Mouse (Mus musculus) cerebellum, adult 2 months (tissue): ENCODE measurements around the gene Rsrp1. TPM values are rescaled to one million over a fixed set of nuclear protein-coding genes. Genes with fewer than 3 reads are reported as not detected.
A peak's percentile ranks its signal among the peaks of the same experiment; 100 is the strongest.

Experiments used
- DNase-seq, 2 experiments: peaks; one replicate each; pipeline ENCODE4 v3.0.0; 2021
- H3K27ac ChIP-seq: fragments of 200-500 bp; 2 replicates; pipeline ENCODE4 v1.5.1; 2012; ENCODE audit warnings: low read length, control low read depth, inconsistent platforms; ENCODE audit not compliant: insufficient read depth
- H3K27me3 ChIP-seq: fragments of 200-500 bp; 2 replicates; pipeline ENCODE4 v1.6.1; 2012; ENCODE audit warnings: inconsistent platforms, mild to moderate bottlenecking, low read length, moderate library complexity; ENCODE audit not compliant: control insufficient read depth, insufficient read depth
- H3K4me1 ChIP-seq: fragments of 200-500 bp; 2 replicates; pipeline ENCODE4 v1.6.1; 2011; ENCODE audit warnings: low read length; ENCODE audit not compliant: control insufficient read depth, insufficient read depth
- H3K4me3 ChIP-seq: fragments of 200-500 bp; replicated peaks from 2 replicates; pipeline ENCODE3; 2011; ENCODE audit warnings: mild to moderate bottlenecking, low read depth, low read length, control low read depth; ENCODE audit not compliant: insufficient read depth
- CTCF ChIP-seq: fragments of 200-500 bp; IDR thresholded peaks from 2 replicates; pipeline ENCODE4 v1.5.1; 2011; ENCODE audit warnings: low read depth, mild to moderate bottlenecking, control low read depth, low read length, moderate library complexity, borderline replicate concordance; ENCODE audit not compliant: insufficient read depth
- POLR2A ChIP-seq: fragments of 200-500 bp; IDR thresholded peaks from 2 replicates; pipeline ENCODE4 v1.6.1; 2011; ENCODE audit warnings: low read length, control low read depth, borderline replicate concordance; ENCODE audit not compliant: insufficient read depth
- WGBS: fragments of 180-500 bp; shearing (Covaris S2); methylation state at CpG from one replicate; pipeline ENCODE4 v1.1.7; 2018; 5-methylcytosine and 5-hydroxymethylcytosine counted together
- polyA plus RNA-seq: library from polyadenylated mRNA; depleted of rRNA; stranded (reverse); fragments of >200 nt; gene quantifications from 2 replicates; pipeline ENCODE4 v1.2.3, GENCODE M21; 2012

The Rsrp1 gene
- polyA plus RNA-seq, 1 experiment = 478 TPM

DNA sequence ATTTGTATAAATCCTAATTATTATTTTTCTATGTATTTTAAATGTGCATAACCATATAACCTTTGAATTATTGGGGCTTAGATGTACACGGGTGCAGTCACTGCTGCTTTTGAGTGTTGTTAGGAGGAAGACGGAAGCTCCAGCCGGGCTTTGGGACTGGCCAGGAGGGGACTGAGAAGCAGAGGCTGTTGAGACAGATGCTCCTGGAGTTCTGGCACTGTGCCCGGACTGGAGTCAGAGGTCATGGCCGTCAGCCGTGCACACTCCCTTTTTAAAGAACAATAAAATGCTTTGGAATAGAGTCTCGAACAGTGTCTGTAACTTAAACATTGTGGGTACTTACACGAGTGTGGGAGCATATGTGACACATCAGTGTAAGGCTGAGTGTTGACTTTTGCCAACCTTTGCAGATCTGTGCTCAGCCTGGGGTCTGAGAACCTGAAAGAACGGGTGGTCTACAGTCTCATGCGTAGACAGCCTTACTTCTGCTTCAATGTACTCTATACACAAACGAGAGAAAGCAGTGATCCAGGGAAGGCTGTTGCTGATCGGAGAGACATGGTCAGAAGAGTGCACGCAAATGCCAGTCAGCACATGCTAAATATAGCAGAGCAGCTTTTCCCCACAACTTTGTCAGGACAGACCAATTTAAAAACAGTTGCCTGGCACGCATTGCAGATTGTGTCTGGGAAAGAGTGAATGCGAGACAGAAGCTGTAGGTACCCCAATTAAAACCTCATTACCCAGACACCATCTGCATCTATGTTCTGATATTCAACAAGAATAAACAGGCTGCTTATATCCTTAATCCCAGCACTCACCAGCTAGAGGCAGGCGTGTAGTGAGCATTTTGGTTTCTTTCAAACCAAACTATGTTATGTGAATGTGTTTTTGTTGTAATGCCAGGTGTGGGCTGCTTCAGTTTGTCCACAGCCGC lies 14.1 kb downstream of the Rsrp1 start:
- H3K27ac ChIP-seq = no peak overlapping the region
- no peak for TF ChIP-seq CTCF
- no peak for TF ChIP-seq POLR2A
- H3K27me3 ChIP-seq = peaks cover 2% of the 10 kb centered on the region; the same call in 1 of the 2 replicates
- no peak overlapping the region for H3K4me3 ChIP-seq
- no peak for DNase-seq
- WGBS = 36% methylated on average over 17 of the region's 17 CpGs
- no peaks in the 10 kb centered on the region for H3K4me1 ChIP-seq

DNA sequence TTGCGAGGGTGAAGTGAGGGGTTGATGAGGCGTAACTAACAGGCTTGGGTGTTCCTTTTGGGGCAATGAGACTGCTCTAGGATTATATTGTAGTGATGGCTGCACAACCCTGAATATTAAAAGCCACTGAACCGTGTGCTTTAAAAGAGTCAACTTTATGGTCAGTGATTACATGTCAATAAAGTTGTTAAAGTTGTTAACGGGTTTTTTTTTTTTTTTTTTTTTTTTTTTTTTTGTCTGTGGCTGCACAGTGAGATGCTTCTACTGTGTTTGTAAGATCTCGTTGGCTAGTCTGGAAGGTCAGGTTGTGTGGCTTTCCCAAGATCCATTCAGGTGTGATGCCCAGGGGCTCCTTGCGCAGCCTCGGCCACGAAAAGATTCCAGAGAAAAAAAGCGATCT lies 16.5 kb downstream of the Rsrp1 start:
- 45% methylated on average over 9 of the region's 9 CpGs for WGBS
- no peak for TF ChIP-seq POLR2A
- TF ChIP-seq CTCF = no peak
- no peaks in the 10 kb centered on the region for H3K4me1 ChIP-seq
- H3K27ac ChIP-seq = no peak overlapping the region
- DNase-seq = no peak
- H3K27me3 ChIP-seq = peaks cover 2% of the 10 kb centered on the region; the same call in 1 of the 2 replicates
- H3K4me3 ChIP-seq = no peak overlapping the region

DNA sequence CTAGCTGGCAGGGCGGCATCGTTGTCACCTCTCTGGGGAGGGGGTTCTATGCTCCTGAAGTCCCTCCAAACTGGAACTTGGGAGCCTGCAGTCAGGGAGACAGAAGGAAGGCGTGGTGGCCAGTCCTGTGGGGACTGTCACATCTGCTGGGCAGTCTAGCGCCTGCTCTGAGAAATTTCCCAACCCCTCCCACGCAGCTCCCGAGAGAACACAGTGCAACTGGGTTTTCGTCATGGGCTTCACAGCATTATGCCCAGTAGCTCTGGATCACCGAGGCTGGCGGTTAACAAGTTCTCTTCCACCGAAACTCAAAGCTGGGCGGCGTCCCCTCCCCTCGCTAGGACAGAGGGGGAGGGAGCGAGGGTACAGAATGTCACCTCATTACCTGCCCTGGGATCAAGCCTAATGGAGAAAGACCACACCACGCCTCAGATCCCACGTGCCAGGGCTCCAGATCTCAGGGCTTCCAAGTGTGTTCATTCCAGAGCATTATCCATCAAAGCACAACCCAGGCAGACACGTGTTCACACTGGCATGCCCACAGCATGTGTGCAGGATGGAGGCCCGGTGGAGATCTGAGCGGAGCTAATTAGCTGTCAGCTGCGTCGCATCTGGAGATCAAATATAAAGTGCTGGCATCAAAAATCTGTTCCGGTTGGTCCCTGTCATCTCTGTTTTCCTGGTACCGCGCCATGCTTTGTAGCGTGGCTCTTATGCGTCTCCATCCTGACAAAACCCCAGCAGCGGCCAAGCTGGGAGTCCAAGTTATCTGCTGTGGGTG lies 20.6 kb downstream of the Rsrp1 start:
- no peak overlapping the region for H3K27ac ChIP-seq
- WGBS = 14% methylated on average over 27 of the region's 27 CpGs
- no peak overlapping the region for H3K4me3 ChIP-seq
- DNase-seq = no peak
- H3K4me1 ChIP-seq = peaks cover 3% of the 10 kb centered on the region; the same call in 1 of the 2 replicates
- peaks cover 2% of the 10 kb centered on the region; the same call in 1 of the 2 replicates for H3K27me3 ChIP-seq
- TF ChIP-seq CTCF (no peak), POLR2A (no peak)

DNA sequence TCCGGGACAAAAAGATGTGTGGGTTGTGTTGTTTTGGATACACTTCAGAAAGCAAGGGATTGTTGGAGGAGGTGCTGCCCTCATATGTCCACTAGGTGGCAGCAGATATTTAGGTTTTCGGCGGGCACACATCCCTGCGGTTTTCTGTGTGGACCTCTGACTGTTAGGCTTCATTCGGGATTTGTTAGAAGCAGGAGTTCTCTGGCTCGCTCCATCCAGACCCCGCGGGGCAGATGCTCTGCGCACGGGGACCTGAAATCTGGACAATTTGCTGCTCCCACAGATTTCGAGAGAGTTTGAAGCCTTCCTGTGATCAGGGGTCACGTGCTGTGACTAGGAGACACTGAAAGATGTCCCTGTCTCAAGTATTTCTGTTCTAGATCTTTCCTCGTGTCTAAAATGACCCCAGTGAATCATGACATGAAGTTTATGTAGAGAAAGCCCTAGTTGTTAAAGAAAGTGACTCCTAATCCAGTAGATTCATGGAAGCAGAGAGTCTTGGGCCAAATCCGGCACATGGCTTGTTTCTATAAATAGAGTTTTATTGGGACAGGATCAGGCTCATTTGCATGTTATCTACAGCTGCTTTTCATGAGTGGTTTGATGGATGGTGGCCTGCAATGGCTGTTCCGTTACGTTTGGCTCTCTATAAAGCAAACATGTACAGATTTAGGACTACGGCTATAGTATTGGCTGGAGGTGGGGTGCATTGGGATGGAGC lies 22.8 kb downstream of the Rsrp1 start:
- 7% methylated on average over 17 of the region's 17 CpGs for whole genome bisulfite sequencing
- Histone ChIP-seq H3K4me3 (peak overlapping the region; percentile 48), H3K4me1 (peaks cover 10% of the 10 kb centered on the region), H3K27me3 (peaks cover 2% of the 10 kb centered on the region; the same call in 1 of the 2 replicates), H3K27ac (no peak overlapping the region)
- DNase-seq = peak; percentile 78 to 83
- TF ChIP-seq POLR2A (no peak), CTCF (peak; percentile 94)

DNA sequence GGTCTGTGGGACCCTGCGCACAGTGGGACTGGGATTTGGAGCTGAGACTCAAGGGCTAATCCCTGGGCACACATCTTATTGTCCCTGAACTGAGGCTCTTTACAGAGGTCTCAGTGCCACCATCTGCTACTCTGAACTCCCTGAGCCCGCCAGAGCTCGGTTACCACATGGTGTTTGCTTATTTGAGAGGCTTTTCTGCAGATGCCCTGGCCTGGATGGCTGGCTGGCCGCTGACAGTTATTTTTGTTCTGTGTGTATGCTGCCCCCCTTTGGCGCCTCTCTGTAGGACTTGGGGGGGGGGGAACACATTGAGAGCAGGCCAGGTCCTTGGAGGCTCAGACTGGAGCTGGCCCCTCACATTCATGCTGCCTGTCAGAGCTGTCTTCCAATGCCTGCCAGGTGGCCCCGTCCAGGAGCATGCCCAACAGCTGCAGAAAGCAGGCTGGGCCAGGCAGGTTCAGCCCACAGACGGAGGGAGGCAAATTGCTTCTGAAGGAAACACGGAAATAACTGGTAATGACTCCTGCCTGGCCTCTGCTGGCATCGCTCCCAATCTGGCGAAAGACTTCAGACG lies 27.2 kb downstream of the Rsrp1 start:
- no peak overlapping the region for H3K4me3 ChIP-seq
- no peak for DNase-seq
- H3K27me3 ChIP-seq = no peaks in the 10 kb centered on the region
- WGBS = 23% methylated on average over 11 of the region's 11 CpGs
- TF ChIP-seq POLR2A (no peak), CTCF (no peak)
- no peak overlapping the region for H3K27ac ChIP-seq
- H3K4me1 ChIP-seq = peaks cover 22% of the 10 kb centered on the region

DNA sequence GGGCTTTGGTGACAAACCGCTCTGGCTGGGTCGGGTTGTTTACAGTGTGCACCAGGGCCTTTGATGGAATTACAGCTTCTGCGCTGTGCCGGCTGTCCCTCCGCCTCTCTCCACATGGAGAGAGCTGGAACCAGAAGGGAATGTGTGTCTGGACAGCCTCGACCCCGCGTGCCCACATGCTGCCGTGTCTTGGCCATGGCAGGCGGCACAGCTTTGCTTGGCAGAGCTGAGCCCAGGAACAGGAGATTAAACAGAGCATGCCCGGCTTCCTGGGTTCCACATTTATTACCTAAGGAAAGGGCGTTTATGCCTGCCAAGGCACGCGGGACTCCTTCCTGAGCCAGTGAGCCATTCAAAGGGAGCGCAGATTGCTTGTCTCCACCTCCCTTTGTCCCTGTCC lies 31.1 kb downstream of the Rsrp1 start:
- H3K27me3 ChIP-seq = no peaks in the 10 kb centered on the region

DNA sequence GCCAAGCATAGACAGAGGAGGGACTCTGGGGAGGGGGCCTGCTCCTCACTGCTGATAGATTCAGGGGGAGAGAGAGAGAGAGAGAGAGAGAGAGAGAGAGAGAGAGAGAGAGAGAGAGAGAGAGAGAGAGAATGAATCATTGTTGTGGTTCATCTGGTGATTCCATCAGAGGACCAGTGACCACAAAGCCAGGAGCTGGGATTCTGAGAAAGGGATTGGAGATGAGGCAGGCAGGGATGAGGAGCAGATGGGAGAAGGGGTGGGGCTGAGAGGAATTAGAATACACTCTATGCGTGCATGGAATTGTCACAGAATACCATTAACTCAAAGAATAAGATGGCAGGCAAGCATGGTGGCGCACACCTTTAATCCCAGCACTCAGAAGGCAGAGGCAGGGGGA lies 31.8 kb downstream of the Rsrp1 start:
- 89% methylated on average over 2 of the region's 2 CpGs for WGBS
- Histone ChIP-seq H3K4me3 (no peak overlapping the region), H3K27me3 (no peaks in the 10 kb centered on the region), H3K4me1 (peaks cover 19% of the 10 kb centered on the region), H3K27ac (no peak overlapping the region)
- no peak for DNase-seq
- TF ChIP-seq CTCF (no peak), POLR2A (no peak)

More for the DNA sequence above, 31.1 kb downstream of the Rsrp1 start:
- H3K4me1 ChIP-seq = peaks cover 19% of the 10 kb centered on the region
- H3K27ac ChIP-seq = peak overlapping the region; percentile 32; the same call in 1 of the 2 replicates
- no peak overlapping the region for H3K4me3 ChIP-seq
- no peak for TF ChIP-seq POLR2A
- no peak for TF ChIP-seq CTCF
- WGBS = 5% methylated on average over 15 of the region's 15 CpGs
- DNase-seq = peak; percentile 70 to 80
